Mouse (Mus musculus): ENCODE results near the gene Ccnt1.
"Not testable (repeated sequence)": the region's sequence is repeated elsewhere in the genome, so short reads cannot be mapped to it uniquely, and the experiment has no call there.

Gene Ccnt1

GRCm38 (mm10) chr15:98594193-98594592 is 23.5 kb upstream of the Ccnt1 start:
- no peak for DNase-seq

- DNase-seq: no peak
Measured at GRCm38 (mm10) chr15:98591396-98591795, 20.7 kb upstream of the Ccnt1 start.

- DNase-seq: no peak
Measured at GRCm38 (mm10) chr15:98589640-98590336, 19.1 kb upstream of the Ccnt1 start.

DNA sequence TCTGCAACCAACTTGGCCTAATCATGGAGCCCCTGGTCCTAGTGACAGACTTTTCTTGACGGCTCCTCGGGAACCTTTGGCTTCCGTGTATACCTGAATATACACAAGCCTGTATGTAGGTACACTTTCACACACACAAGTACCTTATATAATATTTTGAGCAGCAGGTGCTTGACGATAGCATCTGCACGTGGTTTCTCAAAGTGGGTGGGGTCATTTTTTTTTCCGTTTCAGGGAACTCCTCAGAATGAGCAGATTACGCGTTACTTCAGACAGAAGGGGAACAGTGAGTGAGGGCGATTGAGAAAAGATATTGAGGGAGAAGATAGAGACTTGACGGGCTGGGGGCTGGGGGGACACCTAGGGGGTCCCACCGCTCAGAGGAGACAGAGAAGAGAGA is 17.0 kb upstream of the Ccnt1 start:
- no peak for DNase-seq

DNA sequence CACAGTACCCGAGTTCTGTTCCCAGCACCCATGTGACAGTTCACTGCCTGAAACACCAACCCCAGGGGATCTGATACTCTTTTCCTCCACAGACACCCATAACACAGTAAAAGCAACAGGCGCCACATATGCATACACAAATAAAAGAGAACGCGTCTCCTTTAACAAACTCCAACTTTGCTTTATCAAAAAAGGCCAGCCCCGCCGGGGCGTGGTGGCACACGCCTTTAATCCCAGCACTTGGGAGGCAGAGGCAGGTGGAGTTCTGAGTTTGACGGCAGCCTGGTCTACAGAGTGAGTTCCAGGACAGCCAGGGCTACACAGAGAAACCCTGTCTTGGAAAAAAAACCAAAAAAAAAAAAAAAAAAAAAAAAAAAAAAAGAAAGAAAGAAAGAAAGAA is 15.4 kb upstream of the Ccnt1 start:
- DNase-seq: not testable (repeated sequence)

GRCm38 (mm10) chr15:98585421-98585820 is 14.7 kb upstream of the Ccnt1 start:
- DNase-seq: no peak

DNA sequence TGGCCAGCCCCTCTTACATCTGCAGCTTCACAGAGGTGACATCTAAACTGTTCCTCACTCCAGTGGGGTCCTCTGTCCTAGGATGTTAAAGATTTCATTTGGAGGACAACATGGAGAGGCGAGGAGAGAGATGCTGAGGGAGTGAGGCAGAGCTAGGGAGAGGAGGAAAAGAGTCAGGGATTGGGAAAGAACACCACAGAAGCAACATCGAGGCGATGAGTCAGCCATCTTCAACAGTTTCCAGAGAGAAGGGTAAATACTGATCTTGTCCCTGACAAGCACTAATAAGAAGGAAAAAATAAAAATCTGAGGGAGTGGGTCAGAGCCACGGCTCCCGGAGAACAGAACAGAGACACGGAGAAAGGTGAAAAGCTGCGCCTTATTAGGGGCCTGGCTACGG is 12.3 kb upstream of the Ccnt1 start:
- DNase-seq: no peak

DNA sequence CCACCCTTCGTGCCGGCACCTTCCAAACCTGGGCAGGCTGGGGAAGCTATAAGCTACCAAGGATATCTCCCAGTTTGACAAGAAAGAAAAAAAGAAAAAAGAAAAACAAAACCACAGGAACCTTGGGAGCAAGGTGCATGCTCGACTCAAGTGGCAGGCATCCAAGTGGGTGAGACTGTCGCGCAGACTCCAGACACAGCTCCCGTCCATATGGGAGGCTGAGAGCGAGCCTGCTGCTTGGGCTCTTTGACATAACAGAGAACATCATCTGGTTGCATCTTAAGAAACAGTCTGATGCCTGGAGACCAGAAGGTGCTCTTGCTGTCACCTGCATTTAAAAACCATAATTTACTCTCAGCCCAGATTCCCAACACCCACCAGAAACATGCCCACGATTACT is 11.7 kb upstream of the Ccnt1 start:
- no peak for DNase-seq

GRCm38 (mm10) chr15:98579795-98580464 is 9.2 kb upstream of the Ccnt1 start:
- peak; percentile 89 for DNase-seq

DNA sequence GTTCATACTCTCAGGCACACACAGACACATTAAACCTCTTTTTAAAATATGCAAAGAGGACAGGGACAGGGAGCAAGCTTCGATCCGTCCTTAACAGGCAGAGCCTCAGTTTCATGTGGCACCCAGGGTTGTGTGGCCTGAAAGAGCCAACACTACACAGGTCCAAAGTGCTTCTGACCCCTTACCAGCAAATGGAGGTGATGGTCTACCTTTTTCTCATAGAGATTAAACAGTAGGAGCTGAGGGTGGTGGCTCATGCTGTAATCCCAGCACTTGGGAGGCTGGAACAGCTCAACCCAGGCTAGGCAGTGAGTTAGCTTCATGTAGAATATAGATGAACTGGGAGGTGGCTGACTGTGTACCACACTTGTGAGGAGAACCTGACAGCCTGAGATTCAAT is 8.6 kb upstream of the Ccnt1 start:
- no peak for DNase-seq

- no peak for DNase-seq
Measured at GRCm38 (mm10) chr15:98573293-98573692, 2.6 kb upstream of the Ccnt1 start.

DNA sequence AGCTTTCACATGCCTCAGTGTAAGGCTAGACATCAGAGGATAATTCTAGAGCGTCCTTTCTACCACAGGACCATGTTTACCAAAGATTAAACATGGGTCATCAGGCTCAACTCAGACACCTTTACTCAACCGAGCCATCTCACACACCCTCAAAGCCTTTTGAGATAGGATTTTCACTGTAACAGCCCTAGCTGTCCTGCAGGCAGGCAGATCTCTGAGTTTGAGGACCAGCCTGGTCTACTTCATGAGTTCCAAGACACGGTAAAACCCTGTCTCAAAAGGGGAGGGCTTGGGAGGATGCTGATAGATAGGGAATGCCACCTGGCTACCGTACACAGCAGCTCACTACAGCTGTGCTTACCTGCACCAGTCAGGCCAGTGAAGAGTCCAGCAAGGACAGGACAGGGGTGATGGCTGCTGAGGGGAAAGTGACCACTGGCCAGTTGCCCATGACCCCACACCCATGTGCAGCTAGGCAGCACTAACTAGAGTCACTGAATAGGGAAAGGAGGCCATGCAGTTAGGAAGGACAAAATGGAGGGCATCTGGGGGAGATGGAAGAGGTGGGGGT is 843 bp downstream of the Ccnt1 start:
- no peak for DNase-seq

DNA sequence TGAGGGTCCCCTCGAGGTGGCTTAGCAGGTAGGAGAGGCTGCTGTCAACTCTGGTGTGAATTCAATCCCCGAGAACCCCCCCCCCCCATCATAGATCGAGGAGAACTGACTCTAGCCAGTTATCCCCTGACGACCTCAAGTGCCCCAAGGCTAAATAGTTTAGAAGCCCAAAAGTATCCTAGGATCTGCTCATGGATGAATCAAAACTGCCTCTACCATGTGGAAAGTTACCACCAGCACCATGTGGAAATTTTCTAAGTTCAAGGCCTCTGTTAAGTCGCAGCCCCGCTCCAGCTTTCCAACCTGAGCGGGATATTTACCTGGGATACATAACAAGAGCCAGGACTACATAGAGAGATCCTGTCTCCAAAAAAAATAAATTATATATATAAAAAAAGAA is 1.5 kb downstream of the Ccnt1 start:
- DNase-seq: no peak

GRCm38 (mm10) chr15:98568256-98569033 is 2.3 kb downstream of the Ccnt1 start:
- peak; percentile 22 for DNase-seq

- peak; percentile 100 for DNase-seq
Measured at GRCm38 (mm10) chr15:98567278-98568134, 3.2 kb downstream of the Ccnt1 start.

- no peak for DNase-seq
Measured at GRCm38 (mm10) chr15:98566973-98567277, 3.8 kb downstream of the Ccnt1 start.

GRCm38 (mm10) chr15:98557186-98557585 is 13.5 kb downstream of the Ccnt1 start:
- no peak for DNase-seq

- peak; percentile 15 for DNase-seq
Measured at GRCm38 (mm10) chr15:98555881-98556280, 14.8 kb downstream of the Ccnt1 start.

GRCm38 (mm10) chr15:98552758-98553157 is 18.0 kb downstream of the Ccnt1 start:
- no peak for DNase-seq

- DNase-seq: no peak
Measured at GRCm38 (mm10) chr15:98546843-98547242, 23.9 kb downstream of the Ccnt1 start.

DNA sequence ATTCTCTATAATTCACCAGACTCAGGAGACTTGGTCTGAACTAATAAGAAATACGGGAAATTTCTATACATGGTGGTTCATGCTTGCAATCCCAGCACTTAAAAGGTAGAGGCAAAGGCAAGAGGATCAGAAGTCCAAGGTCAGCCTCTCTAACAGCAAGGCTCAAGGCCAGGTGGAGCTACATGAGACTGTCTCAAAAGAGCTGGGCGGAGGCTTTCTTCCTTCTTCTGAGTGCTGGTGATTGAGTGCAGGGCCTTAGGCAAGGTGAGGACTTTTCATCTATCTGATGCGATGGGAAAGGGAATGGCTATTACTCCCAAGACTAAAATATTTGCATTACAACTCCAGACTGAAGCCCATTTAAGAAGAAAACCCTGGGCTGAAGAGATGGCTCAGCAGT is 25.6 kb downstream of the Ccnt1 start:
- no peak for DNase-seq

- DNase-seq: no peak
Measured at GRCm38 (mm10) chr15:98543341-98543740, 27.4 kb downstream of the Ccnt1 start.

DNA sequence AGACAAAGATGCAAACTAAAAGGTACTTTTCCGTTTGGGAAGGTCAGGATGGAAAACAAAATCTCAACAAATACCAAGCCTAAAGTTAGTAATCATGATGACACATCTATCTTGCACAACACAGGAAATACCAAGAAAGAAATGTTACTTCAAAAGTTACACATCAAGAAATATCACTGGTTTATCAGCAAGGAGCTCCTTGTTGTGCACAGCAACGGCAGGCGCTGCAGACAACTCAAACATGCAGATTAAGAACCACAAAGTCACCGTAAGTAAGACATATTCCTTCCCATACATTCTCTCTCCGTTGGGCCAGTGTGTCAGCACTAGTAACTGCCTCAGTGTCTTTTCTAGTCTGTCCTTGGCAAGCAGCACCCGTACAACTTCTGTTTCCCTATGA is 29.7 kb downstream of the Ccnt1 start:
- no peak for DNase-seq

All from lung, postnatal 10 days (tissue).